Mouse (Mus musculus) gastrocnemius, adult 18-20 months (tissue): ENCODE measurements at regions not wholly inside any gene's neighbourhood (a gene's known extent, or its start where the extent isn't known, plus 50 kb on each side); places are given as distances from the start of the nearest gene placed in this dataset.
"Not testable (repeated sequence)": the region's sequence is repeated elsewhere in the genome, so short reads cannot be mapped to it uniquely, and the experiment has no call there.

Source experiments
- DNase-seq: peaks from one replicate; pipeline ENCODE4 v3.0.0; 2021; ENCODE audit warnings: low spot score

DNA sequence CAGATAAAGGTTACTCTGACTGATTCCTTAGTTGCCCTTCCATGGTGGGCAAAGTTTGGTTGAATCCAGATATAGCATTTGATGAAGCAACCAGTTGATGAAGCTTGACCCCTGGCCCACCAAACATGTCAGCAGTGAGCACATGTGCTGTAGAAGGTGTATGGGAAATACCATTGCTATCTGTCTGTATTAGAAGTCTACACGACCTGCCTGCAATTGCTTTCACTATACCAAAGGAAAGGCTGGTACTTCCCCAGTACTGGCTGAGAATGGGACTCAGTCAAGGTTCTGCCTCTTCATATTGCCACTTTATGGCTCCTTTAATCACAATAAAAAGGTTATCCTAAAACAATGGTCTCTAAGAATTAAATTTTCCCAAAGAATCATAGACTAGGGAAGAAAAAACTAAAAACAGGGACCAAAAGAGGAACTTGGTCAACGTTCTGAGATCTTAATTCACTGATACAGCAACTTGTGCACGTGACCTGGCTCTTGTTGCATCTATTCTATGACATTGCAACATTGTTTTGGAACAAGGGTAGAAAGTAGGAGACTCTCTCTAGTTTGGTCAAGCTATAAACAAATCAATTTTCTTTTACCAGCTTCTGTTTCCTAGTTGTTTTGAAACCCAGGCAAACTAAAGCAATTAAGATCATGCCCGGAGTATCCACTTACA, 284.0 kb downstream of the Rapgef2 start:
- DNase-seq = no peak

DNA sequence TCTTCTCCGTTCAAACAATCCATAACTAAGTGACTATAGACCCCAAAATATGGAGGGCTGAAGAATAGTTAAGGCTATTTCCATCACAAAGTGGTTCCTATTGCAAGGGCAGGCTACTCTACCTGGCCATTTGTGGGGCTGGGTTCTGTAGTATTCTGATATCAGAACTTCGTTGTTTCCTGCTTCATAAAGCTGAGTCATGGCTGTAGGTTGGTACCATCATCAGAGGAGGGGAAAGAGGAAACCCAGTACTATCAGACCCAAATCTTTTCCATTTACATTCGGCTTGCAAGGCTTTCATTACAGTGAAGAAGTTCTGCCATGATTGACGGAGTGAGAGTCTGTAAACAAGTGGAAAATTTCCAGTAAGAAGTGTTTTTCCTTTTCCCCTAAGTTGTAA, 284.6 kb downstream of the Rapgef2 start:
- DNase-seq = no peak

DNA sequence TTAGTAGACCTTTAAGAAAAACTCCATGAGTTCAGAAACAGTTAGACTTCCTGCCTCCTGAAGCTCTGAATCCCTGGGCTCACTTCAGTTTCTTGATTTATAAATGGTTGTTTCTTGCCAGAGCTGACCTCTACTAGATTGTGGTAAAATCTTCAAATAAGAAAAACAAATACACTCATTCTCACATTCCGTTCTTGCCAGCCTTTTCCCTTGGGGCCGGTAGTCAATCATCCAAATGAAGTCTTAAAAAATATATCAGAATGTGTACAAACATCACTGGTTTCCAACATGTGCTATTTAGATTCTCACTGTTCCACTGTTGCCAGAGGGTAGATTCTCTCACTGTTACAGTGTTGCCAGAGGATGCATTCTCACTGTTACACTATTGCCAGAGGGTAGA, 286.0 kb downstream of the Rapgef2 start:
- DNase-seq = no peak

DNA sequence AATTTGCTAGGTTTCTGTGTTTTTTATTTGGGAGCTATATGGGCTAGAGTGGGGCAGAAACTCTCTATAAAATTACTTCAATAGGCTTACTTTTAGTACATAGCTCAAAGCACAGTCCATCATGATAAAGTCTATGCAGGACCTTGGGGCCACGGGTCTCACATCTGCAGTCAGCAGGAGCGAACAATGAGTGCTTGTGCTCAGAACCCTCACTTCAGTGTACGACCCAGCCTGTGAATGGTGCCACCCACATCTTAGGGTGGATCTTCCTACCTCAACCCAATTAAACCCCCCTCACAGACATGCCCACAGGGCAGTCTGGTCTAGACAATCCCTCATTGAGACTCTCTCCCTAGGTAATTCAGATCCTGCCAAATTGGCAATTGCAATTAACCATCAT, 286.5 kb downstream of the Rapgef2 start:
- no peak for DNase-seq

GRCm38 (mm10) chr3:78988120-78988519, 298.2 kb downstream of the Rapgef2 start:
- peak; percentile 9 for DNase-seq

GRCm38 (mm10) chr3:78986726-78987125, 299.6 kb downstream of the Rapgef2 start:
- no peak for DNase-seq

GRCm38 (mm10) chr3:78981057-78981456, 305.3 kb downstream of the Rapgef2 start:
- no peak for DNase-seq

DNA sequence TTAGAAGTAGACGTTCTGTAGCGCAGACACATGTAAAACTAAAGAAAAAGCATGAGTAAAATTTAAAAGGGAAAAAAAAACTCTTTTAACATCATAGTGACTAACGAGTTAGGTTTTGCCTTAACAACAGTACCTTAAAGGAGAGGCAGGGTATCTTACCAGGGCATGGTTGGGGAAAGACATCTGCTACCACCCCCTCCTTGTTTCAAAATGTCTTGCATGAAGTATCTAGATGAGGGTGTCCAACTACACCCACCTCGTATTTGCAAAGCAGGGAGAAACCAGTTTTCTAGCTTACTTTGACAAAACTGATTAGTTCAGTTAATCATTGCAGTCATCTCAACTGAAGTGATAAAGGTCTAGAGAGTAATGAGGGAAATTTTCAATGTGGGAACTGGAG, 307.5 kb downstream of the Rapgef2 start:
- DNase-seq = no peak

- not testable (repeated sequence) for DNase-seq
These were observed 319.4 kb downstream of the Rapgef2 start for GRCm38 (mm10) chr3:78966683-78967549.

DNA sequence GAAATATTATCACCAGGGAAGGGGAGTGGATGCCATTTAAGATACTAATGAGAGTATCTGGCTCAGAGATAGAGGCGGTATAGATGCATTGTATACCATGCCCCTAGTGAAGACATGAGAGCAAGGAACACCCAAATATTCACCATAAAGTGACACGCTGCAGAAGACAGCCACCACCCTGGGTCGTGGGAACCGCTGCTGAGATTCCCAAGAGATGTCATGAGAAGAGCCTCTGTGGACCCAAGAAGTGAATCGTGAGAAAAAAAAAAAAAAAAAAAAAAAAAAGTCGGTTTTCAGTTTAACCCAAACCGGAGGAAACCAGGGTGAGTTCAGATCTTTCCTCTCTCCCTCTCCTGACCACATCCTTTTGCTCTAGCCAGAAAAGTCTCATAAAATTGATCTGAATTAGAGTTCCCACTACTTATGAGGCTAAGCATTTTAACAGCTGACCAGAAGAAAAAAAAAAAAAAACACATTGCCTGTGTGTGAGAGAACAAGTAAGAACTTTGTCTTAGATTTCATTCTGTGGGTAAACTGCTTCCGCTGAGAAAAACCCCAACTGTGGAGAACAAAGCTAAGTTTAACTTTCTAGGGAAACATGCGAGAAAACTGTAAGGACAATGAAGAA, 322.0 kb downstream of the Rapgef2 start:
- DNase-seq = no peak

DNA sequence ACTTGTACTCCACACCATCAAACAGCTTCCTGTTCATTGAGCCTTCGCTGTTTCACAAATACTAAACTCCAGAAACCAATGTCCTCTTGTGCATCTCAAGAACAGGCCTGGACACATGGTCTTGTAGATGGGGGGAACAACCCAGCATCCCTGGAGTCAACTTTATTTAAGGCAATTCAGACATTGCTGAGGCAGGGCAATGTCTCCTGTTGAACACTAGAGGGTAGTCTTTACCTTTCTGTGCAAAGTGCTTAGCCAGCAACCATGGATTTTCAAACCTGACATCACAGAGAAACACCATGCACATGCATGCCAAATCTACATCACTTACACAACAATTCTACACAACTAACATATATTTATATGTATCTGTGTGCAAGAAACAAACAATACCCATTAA, 327.5 kb downstream of the Rapgef2 start:
- peak; percentile 18 for DNase-seq

- no peak for DNase-seq
These were observed 331.0 kb downstream of the Rapgef2 start for GRCm38 (mm10) chr3:78955364-78955763.

DNA sequence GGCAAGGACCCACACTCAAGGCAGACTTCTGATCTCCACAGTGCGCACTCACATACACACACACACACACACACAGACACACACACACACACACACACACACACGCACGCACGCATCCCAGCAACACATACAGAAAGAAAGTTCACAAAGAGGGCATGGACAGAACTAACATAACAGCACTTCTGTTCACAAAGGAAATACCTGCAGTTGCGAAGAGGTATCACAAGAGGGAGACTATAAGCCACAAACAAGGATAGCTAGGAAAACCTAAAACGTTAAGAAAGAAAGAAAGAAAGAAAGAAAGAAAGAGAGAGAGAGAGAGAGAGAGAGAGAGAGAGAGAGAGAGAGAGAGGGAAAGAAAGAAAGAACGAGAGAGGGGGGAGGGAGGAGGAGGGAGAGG, 336.9 kb downstream of the Rapgef2 start:
- DNase-seq = not testable (repeated sequence)

GRCm38 (mm10) chr3:78948700-78949099, 337.6 kb downstream of the Rapgef2 start:
- DNase-seq = no peak

- peak; percentile 56 for DNase-seq
These were observed 338.1 kb downstream of the Rapgef2 start for GRCm38 (mm10) chr3:78948171-78948570.

- no peak for DNase-seq
These were observed 339.1 kb downstream of the Rapgef2 start for GRCm38 (mm10) chr3:78947183-78947582.

DNA sequence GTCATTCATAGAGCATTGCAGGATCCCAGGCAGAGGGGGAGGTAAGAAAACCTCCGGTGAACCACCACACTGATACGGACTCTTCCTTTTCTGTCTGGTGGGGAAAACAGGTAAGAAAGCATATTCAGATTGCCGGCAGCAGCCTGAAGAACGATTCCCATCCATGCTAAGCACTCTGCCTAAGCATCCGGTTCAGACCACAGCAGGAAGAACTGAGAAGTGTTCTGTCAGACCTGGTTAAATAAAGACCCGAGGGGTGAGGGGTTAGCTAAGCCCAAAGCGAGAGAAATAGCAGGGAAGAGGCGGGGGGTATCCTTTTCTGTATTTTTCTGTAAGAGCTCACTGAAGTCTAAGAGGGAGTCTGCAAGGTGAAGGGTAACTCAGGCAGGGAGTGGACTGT, 342.1 kb downstream of the Rapgef2 start:
- no peak for DNase-seq

- no peak for DNase-seq
These were observed 353.3 kb downstream of the Rapgef2 start for GRCm38 (mm10) chr3:78932975-78933374.

- no peak for DNase-seq
These were observed 366.5 kb downstream of the Rapgef2 start for GRCm38 (mm10) chr3:78919850-78920249.

GRCm38 (mm10) chr3:78919407-78919806, 366.9 kb downstream of the Rapgef2 start:
- DNase-seq = peak; percentile 64

- DNase-seq = no peak
These were observed 378.0 kb downstream of the Rapgef2 start for GRCm38 (mm10) chr3:78908196-78908844.

GRCm38 (mm10) chr3:78907778-78908177, 378.5 kb downstream of the Rapgef2 start:
- DNase-seq = no peak
